Mouse (Mus musculus) embryo, embryonic 10 days (tissue): ENCODE data around the gene Ica1.

ENCODE experiments used
- DNase-seq: peaks from one replicate; pipeline ENCODE4 v3.0.0-alpha.2; 2015; ENCODE audit warnings: low spot score

Gene Ica1

DNA sequence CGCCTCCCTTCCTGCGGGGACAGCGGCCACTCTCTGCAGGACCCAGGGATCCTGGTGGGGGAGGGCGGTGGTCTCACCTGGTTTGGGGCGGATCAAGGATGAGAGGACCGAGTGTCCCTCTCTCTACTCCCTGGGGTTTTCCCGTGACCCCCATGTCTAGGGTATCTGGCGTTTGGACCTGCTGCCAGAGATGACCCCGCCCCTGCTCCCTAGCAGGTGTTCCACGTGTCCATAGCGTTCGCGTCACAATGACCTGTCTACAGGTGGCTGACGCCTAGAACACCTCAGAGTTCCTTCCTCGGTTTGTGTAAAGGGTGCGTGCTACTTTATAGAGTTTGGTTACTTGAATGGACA, at the start of gene Ica1:
Ica1 (minus strand) TSS at position 193 of the 354 bp plus-strand sequence.
- peak; percentile 25 for DNase-seq

DNA sequence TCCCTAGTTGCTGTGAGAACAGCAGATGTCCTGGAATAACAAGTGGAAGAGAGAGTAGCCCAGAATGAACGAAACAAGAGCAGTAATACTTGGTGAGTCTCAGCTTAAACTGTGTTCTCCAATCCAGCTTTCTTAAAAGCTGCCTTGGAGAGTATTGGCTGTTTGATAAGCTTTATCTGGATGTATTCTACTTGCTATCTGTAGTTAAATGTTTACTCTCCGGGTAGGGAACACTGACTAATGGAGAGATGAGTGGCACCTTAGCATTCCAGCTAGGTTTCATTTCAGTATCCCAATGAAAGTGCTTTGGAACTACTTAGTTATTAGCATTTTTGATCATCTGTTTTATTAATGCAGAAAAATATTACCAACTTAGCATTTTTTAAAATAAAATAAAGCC, 41.6 kb upstream of the Ica1 start:
- DNase-seq: no peak

DNA sequence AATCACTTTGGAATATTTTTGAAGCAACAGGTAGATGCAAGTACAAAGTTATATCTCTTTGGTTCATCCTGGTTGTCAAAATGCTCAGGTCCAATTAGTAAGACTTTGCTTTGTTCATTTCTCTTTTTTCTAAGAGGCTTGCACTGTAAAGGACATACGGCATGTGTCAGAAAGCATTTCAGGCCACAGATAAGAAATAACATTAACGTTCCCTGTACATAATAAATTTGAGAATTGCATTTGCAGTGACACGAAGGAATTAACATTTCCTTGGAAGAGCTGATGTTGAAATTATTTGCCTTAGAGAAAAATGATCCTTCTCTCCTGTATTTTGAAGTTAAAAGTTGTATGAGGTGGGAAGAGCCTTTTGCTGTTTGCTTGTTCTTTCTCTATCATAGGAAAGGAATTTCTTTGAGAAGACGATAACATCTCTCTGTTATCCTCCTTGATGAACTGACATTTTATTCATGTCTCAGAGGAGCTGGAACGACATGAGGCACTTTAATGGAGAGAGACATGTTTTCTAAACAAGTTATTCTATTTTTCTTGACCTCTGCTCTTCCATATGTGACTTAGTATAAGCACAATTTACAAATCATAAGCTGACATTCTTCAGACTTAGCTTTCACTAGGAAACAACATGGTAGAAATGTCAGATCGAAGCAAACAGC, 36.2 kb upstream of the Ica1 start:
- no peak for DNase-seq

DNA sequence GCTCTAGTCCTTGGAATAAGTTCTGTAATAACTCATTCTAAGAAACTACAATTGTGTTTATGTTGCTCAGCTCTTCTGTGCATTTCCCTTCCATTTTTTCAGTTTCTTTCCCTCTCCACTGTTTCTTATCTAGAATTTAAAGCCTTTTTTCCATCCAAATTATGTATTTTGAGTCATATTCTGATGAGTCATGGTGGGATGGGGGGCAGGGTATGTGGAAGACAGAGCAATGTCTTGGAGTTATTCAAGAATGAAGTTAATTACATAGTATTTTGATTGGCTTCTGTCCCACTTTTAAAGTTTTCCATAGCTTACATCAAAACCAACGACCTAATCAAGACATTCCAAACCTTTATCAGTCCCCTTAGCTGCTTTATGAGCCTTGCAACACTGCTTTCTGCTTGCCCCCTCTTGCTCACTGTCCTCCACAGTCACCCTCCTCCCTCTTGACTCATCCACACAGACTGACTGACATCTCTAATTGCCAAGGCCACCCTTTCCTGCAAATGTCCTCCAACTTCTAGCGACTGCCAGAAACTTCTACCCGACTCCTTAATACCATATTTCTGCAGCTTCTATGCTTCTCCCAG, 24.4 kb upstream of the Ica1 start:
- DNase-seq: no peak

DNA sequence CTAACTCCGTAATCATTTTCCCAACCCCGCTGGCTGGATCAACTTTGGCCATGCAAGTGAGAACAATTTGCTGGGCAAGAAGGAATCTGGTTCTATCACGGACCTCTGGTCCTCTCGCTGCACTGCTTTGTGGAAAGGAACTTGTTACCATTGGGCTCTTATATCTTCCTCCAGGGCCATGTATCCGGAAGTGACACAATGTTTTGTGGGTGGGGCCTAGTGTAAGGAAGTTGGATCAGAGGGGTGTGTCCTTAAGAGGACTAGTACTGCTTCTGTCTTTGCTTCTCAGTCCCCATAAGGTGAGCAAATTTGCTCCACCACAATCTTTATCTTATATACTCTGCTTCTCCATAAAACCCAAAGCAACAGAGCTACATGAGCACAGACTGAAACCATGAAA, 14.1 kb upstream of the Ica1 start:
- DNase-seq: no peak

DNA sequence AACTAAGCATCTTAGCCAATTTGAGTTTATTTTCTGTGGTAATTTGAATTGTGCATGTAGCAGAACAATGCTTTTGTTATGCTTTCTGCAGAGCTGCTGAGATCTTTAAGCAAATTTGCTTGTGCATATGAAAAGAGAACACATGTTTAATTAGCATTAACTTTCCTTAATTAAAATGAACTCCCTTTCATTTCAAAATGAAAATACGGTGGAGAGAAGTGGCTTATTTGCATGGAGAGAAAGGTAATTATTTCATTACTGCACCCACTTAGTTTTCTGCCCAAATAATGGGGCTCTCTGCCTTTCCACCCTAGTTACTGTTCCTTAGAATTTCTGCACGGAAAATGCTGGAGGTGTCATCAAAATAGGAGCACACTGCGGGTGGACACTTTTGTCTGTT, 13.5 kb upstream of the Ica1 start:
- DNase-seq: no peak

DNA sequence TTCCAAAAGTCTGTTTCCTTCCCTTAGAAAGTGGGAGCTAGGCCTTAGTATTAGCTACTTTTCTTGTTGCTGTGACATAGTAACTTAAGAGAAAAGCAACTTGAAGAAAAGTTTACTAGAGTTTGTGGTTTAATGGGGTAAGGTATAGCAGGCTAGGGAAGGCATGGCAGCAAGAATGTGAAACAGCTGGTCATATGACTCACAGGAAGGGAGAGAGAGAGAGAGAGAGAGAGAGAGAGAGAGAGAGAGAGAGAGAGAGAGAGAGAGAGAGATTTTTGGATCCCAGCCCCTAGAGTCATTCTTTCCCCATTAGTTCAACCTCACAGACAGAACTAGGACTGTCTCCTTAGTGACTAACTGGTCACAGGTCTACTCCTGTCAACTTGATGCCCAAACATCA, 2.3 kb upstream of the Ica1 start:
- no peak for DNase-seq

DNA sequence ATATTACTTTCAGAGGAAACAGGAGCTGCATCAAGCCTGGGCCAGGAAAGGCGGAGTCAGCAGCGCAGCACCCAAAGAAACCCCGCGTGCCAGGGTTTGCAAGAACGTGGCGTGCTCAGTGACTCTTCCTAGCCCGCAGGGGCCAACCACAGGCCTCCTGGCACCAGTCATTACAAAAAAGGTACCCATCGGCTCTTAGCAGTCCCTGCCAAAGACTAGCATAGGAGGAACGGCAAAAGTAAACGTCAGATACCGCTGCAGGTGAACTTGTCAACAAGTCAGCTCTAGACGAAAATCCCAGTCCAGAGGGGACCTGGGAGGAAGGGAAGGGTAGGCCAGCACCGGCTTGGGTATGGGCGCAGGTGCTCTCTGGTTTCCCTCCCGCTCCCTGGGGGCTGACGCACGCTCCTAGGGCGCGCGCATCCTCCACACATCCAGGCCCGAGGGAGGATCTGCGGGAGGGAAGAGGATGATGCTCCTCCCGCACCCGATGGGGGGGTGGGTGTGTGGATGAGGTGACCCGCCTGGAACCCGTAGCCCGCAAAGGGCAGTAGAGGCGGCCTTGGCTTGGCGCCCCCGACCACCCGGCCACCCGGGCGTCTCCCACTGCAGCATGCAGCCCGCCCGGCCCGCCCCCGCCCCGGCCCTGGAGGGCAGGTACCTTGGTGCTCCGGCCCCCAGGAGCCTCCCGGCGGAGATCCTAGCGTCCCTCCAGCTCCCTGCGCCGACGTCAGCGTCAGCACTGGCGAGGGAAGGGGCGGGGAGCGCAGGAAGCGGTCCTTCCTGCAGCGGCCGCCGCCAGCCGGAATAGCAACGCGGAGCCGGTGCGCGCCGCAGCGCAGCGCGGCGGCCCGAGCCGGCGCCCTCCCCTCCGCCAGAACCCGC, 635 bp downstream of the Ica1 start:
- DNase-seq: peak; percentile 75

DNA sequence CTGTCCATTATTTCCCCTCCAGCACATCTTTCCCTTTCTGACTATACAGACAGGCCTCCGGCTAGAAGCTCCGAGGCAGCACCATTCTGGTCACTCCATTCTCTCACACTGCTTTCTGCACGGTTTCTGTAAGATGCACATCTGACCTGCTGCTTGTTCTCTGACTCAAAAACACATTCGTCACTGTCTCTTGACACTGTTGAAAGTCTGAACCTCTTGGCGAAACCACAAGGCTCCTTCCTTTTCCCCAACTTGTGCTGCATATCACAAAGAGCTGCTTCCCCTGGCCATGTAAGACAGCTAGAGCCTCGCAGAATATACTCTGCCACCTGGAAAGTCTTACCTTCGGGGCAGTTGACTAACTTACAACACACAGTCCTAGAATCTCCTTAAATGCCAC, 6.7 kb downstream of the Ica1 start:
- no peak for DNase-seq

DNA sequence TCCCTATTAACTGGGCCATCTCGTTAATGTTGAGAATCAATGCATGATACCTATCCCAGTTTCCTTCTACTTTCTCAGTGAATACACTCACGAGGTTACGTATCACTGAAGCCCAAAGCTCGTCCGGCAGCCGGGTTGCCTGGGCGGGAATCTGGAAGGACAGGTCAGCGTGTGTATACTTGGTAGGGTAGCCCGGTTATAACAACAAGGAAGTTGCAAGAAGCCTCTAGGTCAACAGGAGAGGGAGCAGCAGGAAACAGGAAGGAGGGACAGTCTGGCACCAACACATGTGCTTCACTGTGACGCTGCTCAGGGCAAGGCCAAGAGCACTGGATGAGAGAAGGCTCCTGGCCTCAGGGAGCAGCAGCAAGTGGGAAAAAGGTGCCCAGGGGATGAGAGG, 7.9 kb downstream of the Ica1 start:
- DNase-seq: peak; percentile 11

DNA sequence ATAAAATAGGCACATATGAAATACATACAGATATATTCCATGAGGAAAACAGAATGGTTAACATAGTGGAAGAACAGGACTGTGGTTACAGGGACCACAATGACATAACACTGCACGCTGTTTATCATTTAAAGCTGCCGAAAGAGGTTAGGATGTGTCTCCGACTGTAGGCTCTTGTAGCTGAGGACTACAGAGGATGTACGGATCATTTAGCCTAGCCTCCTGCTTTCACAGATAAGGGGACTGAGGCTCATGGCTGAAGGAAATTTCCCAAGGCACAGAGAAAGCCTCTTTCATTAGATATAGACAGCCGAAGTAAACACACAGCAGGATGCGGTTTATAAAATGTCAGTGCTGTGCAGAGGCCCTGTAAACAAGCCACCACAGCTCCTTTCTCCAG, 8.5 kb downstream of the Ica1 start:
- no peak for DNase-seq

DNA sequence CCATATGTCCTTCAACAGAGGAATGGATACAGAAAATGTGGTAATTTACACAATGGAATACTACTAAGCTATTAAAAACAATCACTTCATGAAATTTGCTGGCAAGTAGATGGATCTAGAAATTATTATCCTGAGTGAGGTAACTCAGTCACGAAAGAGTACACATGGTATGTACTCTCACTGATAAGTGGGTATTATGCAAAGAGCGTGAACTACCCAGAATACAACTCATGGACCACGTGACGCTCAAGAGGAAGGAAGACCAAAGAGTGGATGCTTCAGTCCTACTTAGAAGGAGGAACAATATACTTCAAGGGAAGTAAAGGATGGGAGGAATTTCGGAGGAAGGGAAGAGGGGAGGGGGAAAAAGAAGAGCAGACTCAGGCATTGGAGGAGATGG, 11.6 kb downstream of the Ica1 start:
- no peak for DNase-seq

DNA sequence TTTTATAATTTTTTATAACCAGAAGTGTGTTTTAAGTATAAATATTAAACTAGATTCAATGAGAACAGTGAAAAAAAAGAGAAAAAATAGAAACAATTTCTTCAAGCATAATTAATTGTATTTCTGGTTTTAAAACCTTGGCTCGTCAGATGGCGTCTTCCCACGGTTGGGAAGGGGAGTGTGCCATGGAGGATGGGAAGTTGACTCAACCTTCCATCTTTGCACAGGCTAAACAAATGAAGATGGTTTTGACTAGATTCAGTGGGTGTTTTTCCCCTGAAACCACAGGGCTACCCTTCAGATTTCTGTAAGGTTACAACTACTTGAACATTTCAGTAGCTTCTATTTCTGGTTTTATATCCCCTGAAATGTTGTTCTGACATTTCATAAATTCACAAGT, 12.5 kb downstream of the Ica1 start:
- no peak for DNase-seq

DNA sequence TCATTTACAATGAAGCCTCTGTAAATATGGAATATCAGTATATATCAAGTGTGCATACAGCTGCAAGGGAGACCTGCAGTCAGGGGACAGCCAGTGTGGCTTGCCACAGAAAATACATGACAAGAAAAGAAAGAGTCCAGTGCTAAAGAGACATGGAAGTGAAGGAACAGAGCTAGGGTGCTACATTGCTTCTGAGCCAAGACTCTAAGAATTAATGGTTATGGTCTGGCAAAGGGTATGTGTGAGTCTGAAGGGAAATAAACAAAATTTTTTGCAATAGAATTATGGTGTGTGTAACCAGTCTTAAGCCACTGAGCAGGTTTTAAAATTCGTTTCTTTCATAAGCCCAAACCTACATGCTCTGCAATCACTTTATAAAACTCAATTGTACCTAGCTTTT, 13.2 kb downstream of the Ica1 start:
- no peak for DNase-seq

DNA sequence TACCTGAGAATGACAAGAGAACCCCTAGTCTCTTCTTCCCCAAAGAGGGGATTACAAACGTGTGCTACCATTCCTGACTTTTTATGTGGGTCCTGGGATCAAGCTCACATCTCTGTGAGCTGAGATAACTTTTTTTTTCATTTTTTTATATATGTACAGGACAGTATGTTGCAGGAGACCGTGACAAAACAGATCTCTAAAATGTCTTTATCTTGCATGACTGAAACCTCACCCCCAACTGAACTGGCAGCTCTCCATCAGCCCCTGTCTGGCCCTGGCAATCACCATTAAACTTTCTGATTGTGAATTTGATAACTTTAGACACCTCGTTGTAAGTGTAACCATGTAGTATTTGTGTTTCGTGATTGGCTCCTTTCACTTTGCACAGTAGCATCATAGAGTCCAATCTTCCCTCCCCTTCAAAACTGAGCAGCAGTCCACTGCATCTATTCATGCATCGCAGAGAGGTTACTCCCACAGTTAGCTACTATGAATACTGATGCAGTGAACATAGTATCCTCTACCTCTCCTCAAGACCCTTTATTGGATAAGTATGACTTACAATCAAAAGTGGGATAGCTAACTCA, 17.5 kb downstream of the Ica1 start:
- DNase-seq: no peak

DNA sequence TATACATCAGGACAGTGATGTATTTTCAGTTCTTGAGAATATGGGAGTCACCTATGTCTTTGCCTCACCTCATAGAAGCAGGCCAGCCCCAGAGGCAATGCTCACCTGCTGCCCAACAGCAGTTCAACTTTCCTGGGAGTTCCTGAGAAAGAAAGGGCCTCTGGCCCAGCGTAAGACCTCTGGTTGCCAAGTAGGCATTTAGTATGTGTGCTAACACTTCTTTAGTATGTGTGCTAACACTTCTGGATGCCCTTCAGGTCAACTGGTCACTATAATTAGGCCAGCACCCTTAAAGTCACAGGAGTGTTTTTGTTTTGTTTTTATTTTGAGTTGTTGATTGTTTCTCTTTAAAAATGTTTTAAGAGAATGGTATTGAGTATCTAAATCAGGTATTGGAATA, 18.4 kb downstream of the Ica1 start:
- DNase-seq: no peak

DNA sequence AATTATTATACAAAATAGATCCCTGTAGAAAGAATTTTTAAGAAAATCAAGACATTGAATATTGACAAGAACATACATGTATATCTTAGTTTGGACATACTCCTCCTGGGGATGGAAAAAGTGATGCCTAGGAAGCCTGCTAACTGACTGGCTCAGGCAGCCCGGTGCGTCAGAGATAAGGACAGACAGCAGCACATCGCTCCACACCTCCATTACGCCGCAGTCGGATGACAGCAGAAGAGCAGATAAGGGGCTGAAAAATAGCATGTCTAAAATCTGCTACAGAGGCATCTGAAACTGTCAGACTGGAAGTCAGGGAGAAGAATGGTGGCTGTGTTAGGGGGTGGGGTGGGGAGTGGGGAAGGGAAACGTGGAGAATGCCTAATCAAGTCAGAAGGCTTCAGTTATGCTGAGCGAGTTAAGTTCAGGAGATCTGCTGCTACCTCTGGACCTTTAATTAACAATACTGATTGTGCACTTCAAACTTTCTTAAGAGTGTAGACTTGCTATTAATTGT, 22.5 kb downstream of the Ica1 start:
- DNase-seq: no peak

DNA sequence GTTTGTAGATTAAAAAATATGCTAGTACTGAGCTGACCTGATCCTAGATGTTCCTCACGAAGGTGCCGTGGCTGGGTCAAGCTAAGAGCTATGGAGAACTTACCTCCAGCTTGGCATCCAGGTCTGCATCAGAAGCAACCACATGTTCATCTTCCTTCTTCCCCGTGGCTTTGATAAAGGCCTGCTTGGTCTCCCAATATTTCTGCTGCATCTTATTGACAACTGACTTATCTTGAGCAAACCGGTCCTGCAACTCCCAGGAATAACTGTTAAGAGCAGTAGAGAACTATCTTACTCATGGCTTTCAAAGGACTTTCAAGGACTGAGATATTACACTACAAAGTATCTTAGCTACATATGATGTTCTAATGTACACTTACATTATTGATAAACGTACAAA, 23.8 kb downstream of the Ica1 start:
- DNase-seq: no peak

DNA sequence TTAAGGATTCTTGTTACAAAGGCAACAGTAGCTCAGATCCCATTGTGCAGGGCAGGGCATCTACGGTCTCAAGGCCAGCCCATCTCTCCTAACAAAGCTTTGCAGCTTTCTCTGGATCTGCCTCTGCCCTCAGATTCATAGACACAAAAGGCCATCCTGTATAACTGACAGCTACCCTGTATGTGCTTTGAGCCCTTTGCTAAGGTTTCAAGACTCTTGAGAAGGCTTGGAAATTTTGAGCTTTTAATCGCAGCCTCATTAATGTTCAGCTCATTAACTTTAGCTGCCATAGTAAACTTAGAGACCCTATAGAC, 24.6 kb downstream of the Ica1 start:
- DNase-seq: no peak

DNA sequence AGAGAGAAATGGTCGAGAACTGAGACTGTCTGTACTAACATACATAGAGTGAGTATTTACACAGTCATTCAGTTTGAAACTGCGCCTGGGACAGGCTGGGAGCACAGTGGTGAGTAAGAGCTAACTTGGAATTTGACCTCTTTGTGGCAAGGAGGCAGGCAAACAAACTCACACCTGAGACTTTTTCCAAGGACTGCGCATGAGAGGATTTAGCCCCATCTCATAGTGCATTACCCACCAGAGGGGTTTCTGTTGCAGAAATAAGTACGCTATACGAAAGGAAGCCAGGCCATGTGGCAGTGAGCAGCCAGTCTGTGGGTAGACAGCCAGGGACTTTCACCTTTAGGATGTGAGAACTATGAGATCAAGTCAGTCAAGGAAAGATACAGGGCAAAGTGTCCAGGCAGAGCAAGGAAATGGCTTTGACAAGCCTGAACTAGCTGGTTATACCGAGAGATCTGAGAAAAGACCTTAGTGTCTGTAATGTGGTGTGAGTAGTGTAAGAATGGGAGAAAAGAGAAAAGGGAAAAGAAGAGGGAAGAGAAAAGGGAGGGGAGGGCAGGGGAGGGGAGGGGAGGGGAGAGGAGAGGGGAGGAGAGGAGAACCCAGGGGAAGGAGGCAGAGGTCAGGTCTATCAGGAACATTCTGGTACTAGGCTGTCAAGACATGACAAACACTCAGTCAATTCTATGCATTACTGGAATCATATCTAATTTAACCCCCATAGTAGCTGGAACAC, 25.1 kb downstream of the Ica1 start:
- no peak for DNase-seq

DNA sequence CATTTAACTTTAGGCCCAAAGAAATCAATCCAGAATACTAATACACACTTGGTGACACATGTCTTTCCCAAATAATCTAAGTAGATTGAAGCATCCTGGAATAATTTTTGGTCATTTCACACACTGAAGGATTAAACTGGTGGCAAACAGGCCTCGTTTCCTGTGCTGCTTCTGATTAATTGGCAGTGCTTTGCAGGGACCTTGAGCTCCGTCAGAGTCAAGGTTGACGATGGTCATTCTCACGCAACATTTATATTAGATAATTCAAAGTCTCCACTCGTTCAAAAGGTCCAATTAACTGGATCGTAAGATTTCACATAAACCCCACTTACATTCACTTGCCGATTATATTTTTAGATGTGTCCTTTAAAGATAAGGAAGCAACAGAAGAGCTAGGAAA, 33.4 kb downstream of the Ica1 start:
- no peak for DNase-seq

DNA sequence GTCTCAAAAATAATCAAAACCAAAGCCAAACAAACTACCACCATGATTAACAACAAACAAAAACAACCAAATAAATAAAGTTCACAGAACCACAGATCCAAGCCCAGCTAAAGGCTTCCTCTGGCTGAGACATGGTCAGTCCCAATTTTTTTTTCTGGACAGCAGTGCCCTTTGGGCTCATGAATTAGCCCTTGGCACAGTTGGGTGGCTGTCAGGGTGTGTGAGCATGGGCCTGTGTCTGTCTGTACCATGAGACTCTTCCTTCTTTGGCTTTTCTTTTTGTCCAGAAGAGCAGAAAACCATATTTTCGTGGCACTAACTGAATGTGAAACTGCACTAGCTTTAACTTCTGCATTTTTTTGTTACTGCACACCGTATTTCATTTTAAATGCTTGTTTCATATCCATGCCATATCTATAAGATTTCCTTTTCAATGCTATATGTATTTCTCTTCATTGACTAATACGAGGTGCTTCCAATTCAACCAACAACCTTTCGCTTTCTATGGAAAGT, 34.0 kb downstream of the Ica1 start:
- DNase-seq: no peak
